Mouse (Mus musculus) hindbrain, embryonic 16.5 days (tissue): ENCODE measurements around the gene Dnah11. TPM values are rescaled to one million over a fixed set of nuclear protein-coding genes. Genes with fewer than 3 reads are reported as not detected.
"Not testable (repeated sequence)": the region's sequence is repeated elsewhere in the genome, so short reads cannot be mapped to it uniquely, and the experiment has no call there.

Experiments used
- ATAC-seq: fragments of 200-750 bp; cut with Nextera tagmentation; 2 replicates; pipeline ENCODE4 v1.8.0; 2017; ENCODE audit warnings: moderate TSS enrichment, moderate library complexity
- H3K27ac ChIP-seq: fragments of 300-500 bp; sonication (generic); 2 replicates; pipeline ENCODE4 v1.5.1; 2014; ENCODE audit warnings: low read depth, mild to moderate bottlenecking, control low read depth, low read length, moderate library complexity
- H3K27me3 ChIP-seq: fragments of 300-500 bp; sonication (generic); replicated peaks from 2 replicates; pipeline ENCODE4 v1.6.1; 2014; ENCODE audit warnings: low read length; ENCODE audit not compliant: control insufficient read depth, insufficient read depth
- H3K36me3 ChIP-seq: fragments of 300-500 bp; sonication (generic); 2 replicates; pipeline ENCODE4 v1.6.1; 2014; ENCODE audit warnings: mild to moderate bottlenecking, low read length, moderate library complexity, mixed read lengths; ENCODE audit not compliant: control insufficient read depth, insufficient read depth
- H3K4me1 ChIP-seq: fragments of 300-500 bp; sonication (generic); 2 replicates; pipeline ENCODE4 v1.6.1; 2014; ENCODE audit warnings: low read depth, low read length; ENCODE audit not compliant: control insufficient read depth, insufficient read depth
- H3K4me2 ChIP-seq: fragments of 300-500 bp; sonication (generic); 2 replicates; pipeline ENCODE4 v1.6.1; 2014; ENCODE audit warnings: mild to moderate bottlenecking, low read length, control low read depth, moderate library complexity
- H3K4me3 ChIP-seq: fragments of 300-500 bp; sonication (generic); 2 replicates; pipeline ENCODE4 v1.5.1; 2014; ENCODE audit warnings: mild to moderate bottlenecking, low read length, control low read depth, moderate library complexity
- H3K9ac ChIP-seq: fragments of 300-500 bp; sonication (generic); 2 replicates; pipeline ENCODE4 v1.6.1; 2014; ENCODE audit warnings: low read depth, mild to moderate bottlenecking, control low read depth, low read length, moderate library complexity
- H3K9me3 ChIP-seq: fragments of 300-500 bp; sonication (generic); 2 replicates; pipeline ENCODE4 v1.6.1; 2014; ENCODE audit warnings: mild to moderate bottlenecking, low read length, moderate library complexity; ENCODE audit not compliant: control insufficient read depth
- WGBS: fragments of 180-500 bp; shearing (Covaris S2); extraction: QIAGEN DNeasy Blood & Tissue Kit; methylation state at CpG from one replicate; pipeline ENCODE4 v1.1.7; 2014; 5-methylcytosine and 5-hydroxymethylcytosine counted together
- polyA plus RNA-seq: library from polyadenylated mRNA; unstranded; fragments of >200 nt; fragmentation: Nextera tagmentation; extraction: Ambion mirVana; gene quantifications from 2 replicates; pipeline ENCODE4 v1.2.1, GENCODE M21; 2015

Gene Dnah11
- polyA plus RNA-seq, 1 experiment from 2014 or later, result 0.26 TPM

GRCm38 (mm10) chr12:117911396-117911795 lies 287.4 kb downstream of the Dnah11 start:
- Histone ChIP-seq H3K36me3 (no peaks in the 10 kb centered on the region), H3K4me1 (peaks cover 5% of the 10 kb centered on the region), H3K4me2 (no peak overlapping the region), H3K27me3 (no peaks in the 10 kb centered on the region), H3K9ac (no peak overlapping the region), H3K4me3 (no peak overlapping the region), H3K9me3 (no peaks in the 10 kb centered on the region), H3K27ac (no peak overlapping the region)
- WGBS, result 89% methylated on average over 1 of the region's 1 CpGs
- ATAC-seq, result no peak

GRCm38 (mm10) chr12:117905232-117905840 lies 293.5 kb downstream of the Dnah11 start:
- not testable (repeated sequence) for H3K27me3 ChIP-seq, H3K4me1 ChIP-seq, H3K4me3 ChIP-seq, H3K9me3 ChIP-seq, H3K27ac ChIP-seq, H3K9ac ChIP-seq, ATAC-seq, H3K36me3 ChIP-seq, H3K4me2 ChIP-seq
- 78% methylated on average over 4 of the region's 4 CpGs for WGBS

- Histone ChIP-seq H3K36me3 (no peaks in the 10 kb centered on the region), H3K9me3 (no peaks in the 10 kb centered on the region), H3K4me2 (no peak overlapping the region), H3K27ac (no peak overlapping the region), H3K9ac (no peak overlapping the region), H3K4me1 (no peaks in the 10 kb centered on the region), H3K4me3 (no peak overlapping the region), H3K27me3 (no peaks in the 10 kb centered on the region)
- no peak for ATAC-seq
- 92% methylated on average over 8 of the region's 8 CpGs for WGBS
Measured at GRCm38 (mm10) chr12:117903671-117904070, 295.2 kb downstream of the Dnah11 start.

- H3K9me3 ChIP-seq, H3K36me3 ChIP-seq, H3K9ac ChIP-seq, ATAC-seq, H3K4me2 ChIP-seq, H3K4me1 ChIP-seq, H3K27ac ChIP-seq, H3K27me3 ChIP-seq, H3K4me3 ChIP-seq: not testable (repeated sequence)
- WGBS, result 35% methylated on average over 1 of the region's 4 CpGs
Measured at GRCm38 (mm10) chr12:117901352-117901751, 297.5 kb downstream of the Dnah11 start.

GRCm38 (mm10) chr12:117900798-117901197 lies 298.0 kb downstream of the Dnah11 start:
- not testable (repeated sequence) for H3K27ac ChIP-seq, ATAC-seq, H3K36me3 ChIP-seq, H3K9ac ChIP-seq, H3K4me1 ChIP-seq, H3K4me3 ChIP-seq, H3K4me2 ChIP-seq, H3K27me3 ChIP-seq, H3K9me3 ChIP-seq
- WGBS, result no CpG with 5 or more reads among the region's 4 CpGs

- Histone ChIP-seq H3K27ac (no peak overlapping the region), H3K36me3 (no peaks in the 10 kb centered on the region), H3K9me3 (no peaks in the 10 kb centered on the region), H3K9ac (no peak overlapping the region), H3K4me2 (no peak overlapping the region), H3K4me1 (no peaks in the 10 kb centered on the region), H3K27me3 (no peaks in the 10 kb centered on the region), H3K4me3 (no peak overlapping the region)
- no peak for ATAC-seq
- 82% methylated on average over 3 of the region's 3 CpGs for WGBS
Measured at GRCm38 (mm10) chr12:117887422-117887821, 311.4 kb downstream of the Dnah11 start.

GRCm38 (mm10) chr12:117884627-117885026 lies 314.2 kb downstream of the Dnah11 start:
- H3K36me3 ChIP-seq, result no peaks in the 10 kb centered on the region
- H3K4me2 ChIP-seq, result no peak overlapping the region
- no peak overlapping the region for H3K4me3 ChIP-seq
- no peaks in the 10 kb centered on the region for H3K27me3 ChIP-seq
- H3K9ac ChIP-seq, result no peak overlapping the region
- H3K4me1 ChIP-seq, result no peaks in the 10 kb centered on the region
- WGBS, result 100% methylated on average over 2 of the region's 2 CpGs
- H3K9me3 ChIP-seq, result no peaks in the 10 kb centered on the region
- no peak overlapping the region for H3K27ac ChIP-seq
- no peak for ATAC-seq

GRCm38 (mm10) chr12:117878341-117878740 lies 320.5 kb downstream of the Dnah11 start:
- ATAC-seq, result no peak
- H3K36me3 ChIP-seq, result no peaks in the 10 kb centered on the region
- H3K9ac ChIP-seq, result no peak overlapping the region
- no peak overlapping the region for H3K27ac ChIP-seq
- WGBS, result 96% methylated on average over 13 of the region's 13 CpGs
- no peaks in the 10 kb centered on the region for H3K9me3 ChIP-seq
- no peaks in the 10 kb centered on the region for H3K4me1 ChIP-seq
- H3K4me3 ChIP-seq, result no peak overlapping the region
- no peak overlapping the region for H3K4me2 ChIP-seq
- no peaks in the 10 kb centered on the region for H3K27me3 ChIP-seq

- H3K4me1 ChIP-seq, result no peaks in the 10 kb centered on the region
- ATAC-seq, result no peak
- H3K9me3 ChIP-seq, result 0 out of 2 replicates have a peak, but pooled peaks cover 2% of the 10 kb centered on the region
- no peak overlapping the region for H3K4me2 ChIP-seq
- H3K27me3 ChIP-seq, result no peaks in the 10 kb centered on the region
- H3K36me3 ChIP-seq, result no peaks in the 10 kb centered on the region
- WGBS, result 76% methylated on average over 5 of the region's 5 CpGs
- no peak overlapping the region for H3K27ac ChIP-seq
- H3K9ac ChIP-seq, result no peak overlapping the region
- H3K4me3 ChIP-seq, result no peak overlapping the region
Measured at GRCm38 (mm10) chr12:117872265-117872664, 326.6 kb downstream of the Dnah11 start.
